Mouse (Mus musculus) urinary bladder, postnatal 14 days (tissue): Measurements from ENCODE around the gene Trim54.

Experiments used
- DNase-seq: peaks from one replicate; pipeline ENCODE4 v3.0.0; 2021; ENCODE audit warnings: low spot score

Trim54 gene

DNA sequence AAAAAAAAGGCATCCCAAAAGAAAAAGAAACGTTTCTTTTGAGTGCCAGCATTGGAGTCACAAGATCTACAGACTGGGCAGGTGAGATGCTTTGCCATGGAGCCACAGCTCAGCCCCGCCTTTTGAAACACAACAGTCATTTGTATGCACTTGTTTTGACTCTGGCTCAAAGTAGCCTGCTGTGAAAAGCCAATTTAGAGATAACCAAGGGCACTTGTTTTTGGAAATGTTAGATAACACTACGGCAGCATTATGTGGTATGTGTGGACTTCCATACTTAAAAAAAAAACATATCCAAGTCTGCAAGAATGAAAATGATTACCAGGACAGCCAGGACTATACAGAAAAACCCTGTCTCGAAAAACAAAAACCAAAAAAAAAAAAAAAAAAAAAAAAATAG lies 67.2 kb downstream of the Trim54 start:
- no peak for DNase-seq
